Mouse (Mus musculus): ENCODE measurements around the gene Cd164l2.

Cd164l2 gene

DNA sequence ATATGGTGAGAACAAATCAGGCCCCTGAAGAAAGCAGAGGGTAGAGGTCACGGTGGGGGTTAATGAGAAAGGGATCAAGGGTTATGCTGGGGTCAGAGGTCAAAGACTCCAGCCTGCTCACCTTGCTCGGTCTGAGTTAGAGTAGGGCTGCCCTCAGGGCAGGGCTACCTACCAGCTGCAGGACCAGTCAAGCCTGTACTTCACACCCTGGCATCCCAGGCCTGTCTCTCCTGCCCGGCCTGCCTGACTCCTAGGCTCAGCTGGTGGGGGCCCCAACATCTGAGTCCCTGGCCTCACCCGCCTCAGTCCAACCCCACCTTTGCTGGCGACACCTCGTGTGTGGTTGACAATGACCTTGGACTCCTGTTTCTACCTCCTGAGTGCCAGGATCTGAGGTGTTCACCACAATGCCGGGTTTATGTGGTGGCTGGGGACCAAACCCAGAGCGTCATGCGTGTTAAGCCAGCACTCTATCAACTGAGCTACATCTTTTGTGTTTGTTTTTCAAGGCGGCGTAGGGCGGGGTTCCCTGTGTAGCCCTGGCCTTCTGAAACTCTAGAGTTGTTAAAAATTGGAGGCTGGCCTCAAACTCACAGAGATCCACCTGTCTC lies 46.0 kb downstream of the Cd164l2 start:
- DNase-seq, result no peak

DNA sequence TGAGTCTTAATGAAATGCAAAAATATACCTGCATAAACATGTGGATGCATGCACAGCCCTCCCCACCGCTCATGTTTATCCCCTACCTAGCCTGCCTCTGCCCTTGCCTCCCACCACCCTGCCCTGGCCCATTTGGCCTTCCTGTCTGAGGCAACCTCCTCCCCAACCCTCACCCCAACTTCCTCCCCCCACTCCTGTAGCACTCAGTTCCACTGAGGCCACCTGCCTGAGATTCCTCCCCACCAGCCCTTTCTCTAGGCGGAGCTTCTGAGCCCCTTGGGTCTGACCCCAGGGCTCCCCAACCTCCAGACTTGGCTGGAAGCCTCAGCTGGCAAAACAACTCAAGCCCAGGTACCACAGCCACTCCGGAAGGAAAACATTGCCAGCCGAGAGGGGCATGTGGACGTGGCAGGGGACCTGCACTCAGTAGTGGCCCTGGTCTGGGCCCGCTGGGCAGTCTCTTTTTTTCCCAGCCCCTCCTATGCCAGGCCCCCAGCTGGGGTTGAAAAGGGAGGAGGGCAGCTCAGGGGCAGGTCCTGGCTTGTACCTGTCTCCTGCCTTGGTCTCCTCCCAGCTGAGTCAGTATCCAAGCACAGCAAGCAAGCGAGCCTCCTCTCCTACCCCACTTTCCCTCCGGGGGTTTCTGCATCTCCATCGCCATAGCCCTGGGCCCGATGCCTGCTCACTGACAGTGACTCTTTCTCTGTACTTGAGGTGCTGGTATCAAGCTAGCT lies 49.9 kb downstream of the Cd164l2 start:
- DNase-seq, result no peak

DNA sequence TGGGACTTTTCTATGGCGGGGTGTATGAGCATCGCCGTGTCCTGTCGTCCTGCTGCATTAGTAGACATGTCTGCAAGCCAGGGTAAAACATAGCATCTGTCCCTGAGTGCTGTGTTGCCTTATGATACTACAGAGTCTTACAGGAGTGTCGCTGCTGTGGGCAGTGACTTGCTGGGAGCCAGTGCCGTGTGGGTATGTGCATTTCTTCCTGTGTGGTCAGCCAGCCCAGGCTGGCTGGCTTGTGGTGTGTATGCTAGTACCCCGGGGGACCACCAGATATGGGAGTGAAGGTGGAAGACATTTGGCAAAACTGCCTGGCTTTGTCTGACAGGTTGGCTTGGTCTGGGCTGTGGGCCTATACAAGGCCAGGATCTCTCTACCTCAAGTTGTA lies 50.4 kb downstream of the Cd164l2 start:
- DNase-seq, result no peak

DNA sequence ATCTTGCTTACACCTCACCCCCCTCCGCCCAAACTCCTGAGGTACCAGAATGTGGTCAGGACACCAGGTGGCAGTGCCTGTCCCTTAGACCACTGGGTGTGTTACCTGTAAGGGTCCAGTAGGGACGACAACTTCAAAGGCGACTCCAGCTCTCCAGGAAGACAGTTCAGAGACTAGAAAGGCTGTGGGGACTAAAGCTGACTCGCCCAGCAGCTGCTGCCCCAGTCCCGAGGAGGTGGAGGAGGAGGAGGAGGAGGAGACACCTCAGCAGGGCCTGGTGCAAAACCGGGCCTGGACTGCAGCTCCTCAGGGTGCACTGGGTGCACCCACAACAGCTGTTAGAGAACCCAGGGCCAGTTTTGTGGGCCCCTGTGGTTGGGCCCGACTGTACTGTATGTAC lies 51.0 kb downstream of the Cd164l2 start, which contains the start of gene Sytl1:
Gene Sytl1 (minus strand): TSS at position 232 of the 400 bp plus-strand sequence.
- no peak for DNase-seq

DNA sequence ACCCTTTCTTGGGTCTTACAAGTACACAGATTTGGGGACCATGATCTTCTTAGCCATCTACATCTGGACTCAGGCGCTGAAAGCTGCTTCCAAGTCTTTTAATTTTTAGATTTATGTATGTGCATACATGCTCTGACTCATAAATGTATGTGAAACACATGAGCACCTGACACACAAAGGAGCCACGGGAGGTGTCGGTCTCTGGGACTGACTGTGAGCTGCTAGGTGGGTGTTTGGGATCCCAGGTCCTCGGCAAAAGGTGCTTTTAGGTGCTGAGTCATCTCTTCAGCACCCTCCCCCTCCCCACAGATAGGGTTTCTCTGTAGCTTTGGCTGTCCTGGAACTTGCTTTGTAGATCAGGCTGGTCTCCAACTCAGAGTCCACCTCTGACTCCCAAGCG lies 51.8 kb downstream of the Cd164l2 start:
- DNase-seq, result no peak

DNA sequence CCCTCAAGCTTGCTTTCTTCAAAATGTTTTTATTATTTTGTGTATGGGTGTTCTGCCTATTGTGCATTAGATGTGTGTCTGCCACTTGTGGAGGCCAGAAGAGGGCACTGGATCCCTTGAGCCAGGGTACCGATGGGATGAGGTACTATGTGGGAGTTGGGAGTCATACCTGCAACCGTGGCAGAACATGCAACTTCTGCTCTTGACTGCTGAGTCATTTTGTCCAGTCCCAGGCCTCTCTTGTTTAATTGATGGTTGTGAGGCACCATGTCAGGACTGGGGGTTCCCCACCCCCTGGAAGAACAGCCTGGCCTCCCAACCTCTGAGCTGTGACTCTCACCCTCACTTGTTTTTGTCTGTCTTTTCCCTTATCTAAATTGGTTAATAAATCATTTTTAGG lies 52.6 kb downstream of the Cd164l2 start:
- no peak for DNase-seq

DNA sequence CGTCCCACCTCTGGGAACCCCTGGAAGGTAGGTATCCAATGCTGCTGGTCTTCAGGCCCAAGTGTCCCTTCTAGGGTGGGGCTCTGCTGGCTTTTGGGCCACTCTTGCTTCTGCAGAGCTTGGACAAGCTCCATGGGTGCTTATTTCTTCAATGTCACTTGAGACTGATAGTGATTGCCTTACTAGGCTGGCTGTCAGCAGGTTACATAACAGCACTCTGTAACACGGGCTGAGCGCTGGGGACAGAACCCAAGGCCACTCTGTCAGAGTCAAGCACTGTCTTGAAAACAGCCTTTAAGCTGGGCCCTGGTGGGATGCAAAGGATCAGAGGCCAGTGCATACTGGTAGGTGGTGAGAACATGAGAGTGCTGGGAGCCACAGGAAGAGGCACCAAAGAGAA lies 53.4 kb downstream of the Cd164l2 start:
- no peak for DNase-seq

DNA sequence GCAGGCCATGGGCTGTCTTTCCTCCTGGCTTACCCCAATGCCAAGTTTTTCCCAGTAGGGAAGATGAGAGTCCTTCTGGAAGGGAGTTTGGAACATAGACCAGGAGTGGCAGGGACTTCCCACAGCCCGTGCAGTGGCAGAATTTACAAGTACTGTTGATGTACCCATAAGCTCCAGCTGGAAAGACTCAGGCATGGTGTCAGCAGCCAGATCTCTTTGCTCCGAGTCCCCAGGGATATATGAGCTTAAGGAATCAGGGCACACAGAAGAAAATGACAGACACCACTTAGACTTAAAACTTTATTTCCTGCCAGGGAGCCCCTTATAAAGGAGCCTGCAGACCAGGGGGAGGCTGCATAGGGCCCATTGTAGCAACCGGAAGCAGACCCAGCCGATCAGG lies 53.8 kb downstream of the Cd164l2 start:
- no peak for DNase-seq

DNA sequence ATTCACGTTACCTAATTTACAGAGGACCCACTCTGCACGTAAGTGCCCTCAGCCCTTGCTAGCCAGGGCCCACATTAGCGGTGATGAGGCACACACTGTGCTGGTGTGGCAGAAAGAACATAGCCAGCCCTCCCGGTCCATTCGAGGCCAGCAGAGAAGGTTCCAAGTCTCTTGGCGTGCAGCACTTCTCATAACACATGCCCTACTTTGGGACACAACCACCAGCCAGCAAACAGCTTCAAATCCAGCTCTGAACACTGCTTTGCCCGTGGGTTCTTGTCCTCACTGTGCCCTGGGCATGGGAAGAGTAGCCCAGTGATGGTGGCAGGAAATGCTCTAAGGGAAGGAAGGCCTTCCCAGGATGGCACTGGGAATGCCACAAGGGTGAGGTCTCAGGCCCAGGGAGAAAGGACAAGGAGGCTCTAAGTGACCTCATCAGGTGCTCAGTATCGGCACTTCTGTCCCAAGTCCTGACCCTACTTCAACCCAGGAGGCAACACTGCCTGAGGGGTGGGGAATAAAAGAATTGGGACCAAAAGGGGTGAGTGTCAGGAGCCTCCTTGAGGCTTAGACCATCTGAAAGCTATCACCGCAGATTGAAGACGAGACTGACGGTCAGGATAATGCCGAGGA lies 54.4 kb downstream of the Cd164l2 start:
- no peak for DNase-seq

DNA sequence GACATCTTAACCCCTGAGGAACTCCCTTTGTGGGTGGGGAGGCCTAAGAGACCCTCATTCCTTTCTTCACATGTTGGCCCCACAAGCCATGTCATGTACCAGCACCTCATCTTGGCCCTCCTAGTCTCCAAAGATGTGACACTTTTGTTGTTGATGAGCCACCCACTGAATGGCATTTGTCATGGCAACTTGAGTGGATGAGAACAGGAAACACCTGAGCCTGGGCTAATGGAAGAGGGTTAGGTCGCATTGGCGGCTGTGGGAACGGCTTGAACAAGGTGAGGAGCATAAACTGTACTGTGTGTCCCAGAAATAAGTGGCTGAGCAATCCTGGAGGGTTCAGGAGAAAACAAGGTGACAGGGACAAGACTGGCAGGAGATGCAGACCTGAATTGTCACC lies 57.0 kb downstream of the Cd164l2 start:
- no peak for DNase-seq

DNA sequence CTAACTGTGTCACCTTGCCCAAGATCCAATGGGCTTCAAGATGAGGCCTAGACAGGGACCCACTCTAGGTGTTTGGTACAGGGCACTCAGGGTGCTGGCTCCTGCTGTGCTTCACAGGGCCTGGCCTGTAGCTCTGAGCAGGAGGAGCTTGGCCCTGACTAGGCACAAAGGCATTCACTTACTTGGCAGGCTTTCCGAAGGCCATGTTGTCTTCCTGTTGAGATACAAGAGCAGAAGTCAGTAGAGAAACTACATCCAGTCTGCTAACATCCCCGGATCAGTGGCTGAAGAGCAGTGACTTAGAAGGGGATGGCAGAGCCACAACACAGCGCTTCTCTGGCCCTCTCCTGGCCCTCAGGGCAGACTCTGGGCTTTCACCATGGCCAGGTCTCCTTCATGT lies 57.7 kb downstream of the Cd164l2 start:
- DNase-seq, result no peak

DNA sequence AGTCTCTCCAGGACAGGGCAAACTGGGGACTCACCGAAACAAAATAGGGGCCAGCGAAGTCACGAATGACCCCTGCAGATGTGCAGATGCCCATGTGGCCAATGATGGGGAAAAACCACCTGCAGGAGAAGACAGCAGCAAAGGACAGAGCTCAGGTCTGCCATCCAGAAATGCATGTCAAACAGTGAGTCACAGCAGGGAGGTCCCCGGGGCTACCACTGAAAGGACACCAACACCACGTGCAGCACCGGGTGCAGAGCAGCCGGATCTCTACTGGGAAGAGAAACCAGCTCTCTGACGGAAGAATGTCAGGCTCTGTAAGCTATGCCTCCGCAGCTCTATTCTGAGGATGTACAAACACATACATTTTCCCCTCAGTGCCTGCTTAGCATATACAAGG lies 59.0 kb downstream of the Cd164l2 start:
- no peak for DNase-seq
